Mouse (Mus musculus): ENCODE data around the gene Kdsr.
"Not testable (repeated sequence)": the region's sequence is repeated elsewhere in the genome, so short reads cannot be mapped to it uniquely, and the experiment has no call there.

DNA sequence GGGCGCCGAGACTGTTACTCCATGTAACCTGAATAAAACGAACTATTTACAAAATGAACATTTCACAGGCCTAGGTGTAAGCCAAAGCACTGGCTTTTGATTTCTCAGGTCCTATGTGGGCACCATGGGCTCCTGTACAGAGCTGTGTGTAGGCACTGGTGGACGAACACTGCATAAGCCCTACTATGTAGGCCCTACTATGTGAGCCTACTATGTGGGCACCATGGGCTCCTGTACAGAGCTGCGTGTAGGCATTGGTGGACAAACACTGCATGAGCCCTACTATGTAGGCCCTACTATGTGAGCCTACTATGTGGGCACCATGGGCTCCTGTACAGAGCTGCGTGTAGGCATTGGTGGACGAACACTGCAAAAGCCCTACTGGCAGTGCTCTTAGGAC, 41.8 kb downstream of the Kdsr start:
- not testable (repeated sequence) for TF ChIP-seq CTCF (IDR thresholded peaks at IDR 0.05; ENCODE audit: low read depth); EP300 (optimal IDR thresholded peaks at IDR 0.05)

Measured in stomach, postnatal 0 days (tissue).